Mouse (Mus musculus) midbrain, embryonic 15.5 days (tissue): ENCODE measurements around the gene Mia. TPM values are rescaled to one million over a fixed set of nuclear protein-coding genes. Genes with fewer than 3 reads are reported as not detected.
A peak's percentile ranks its signal among the peaks of the same experiment; 100 is the strongest.

Experiments
- ATAC-seq: fragments of 200-750 bp; cut with Nextera tagmentation; replicated peaks from 2 replicates; pipeline ENCODE4 v1.8.0; 2017; ENCODE audit warnings: moderate TSS enrichment
- H3K27ac ChIP-seq: fragments of 300-500 bp; sonication (generic); 2 replicates; pipeline ENCODE4 v1.5.1; 2015; ENCODE audit warnings: mild to moderate bottlenecking, inconsistent platforms
- H3K27me3 ChIP-seq: fragments of 300-500 bp; sonication (generic); replicated peaks from 2 replicates; pipeline ENCODE4 v1.6.1; 2015; ENCODE audit warnings: inconsistent platforms
- H3K36me3 ChIP-seq: fragments of 300-500 bp; sonication (generic); replicated peaks from 2 replicates; pipeline ENCODE4 v1.6.1; 2015; ENCODE audit warnings: inconsistent platforms
- H3K4me1 ChIP-seq: fragments of 300-500 bp; sonication (generic); 2 replicates; pipeline ENCODE4 v1.6.1; 2015; ENCODE audit warnings: inconsistent platforms
- H3K4me2 ChIP-seq: fragments of 300-500 bp; sonication (generic); 2 replicates; pipeline ENCODE4 v1.6.1; 2015; ENCODE audit warnings: inconsistent platforms, mild to moderate bottlenecking, moderate library complexity
- H3K4me3 ChIP-seq: fragments of 300-500 bp; sonication (generic); 2 replicates; pipeline ENCODE4 v1.5.1; 2015; ENCODE audit warnings: mild to moderate bottlenecking, inconsistent platforms
- H3K9ac ChIP-seq: fragments of 300-500 bp; sonication (generic); 2 replicates; pipeline ENCODE4 v1.6.1; 2015; ENCODE audit warnings: mild to moderate bottlenecking, inconsistent platforms
- H3K9me3 ChIP-seq: fragments of 300-500 bp; sonication (generic); 2 replicates; pipeline ENCODE4 v1.6.1; 2016; ENCODE audit warnings: inconsistent platforms
- WGBS: fragments of 180-500 bp; shearing (Covaris S2); methylation state at CpG from one replicate; pipeline ENCODE4 v1.1.7; 2015; ENCODE audit warnings: mixed read lengths; 5-methylcytosine and 5-hydroxymethylcytosine counted together
- polyA plus RNA-seq: library from polyadenylated mRNA; unstranded; fragments of >200 nt; fragmentation: Nextera tagmentation; extraction: Ambion mirVana; gene quantifications from 2 replicates; pipeline ENCODE4 v1.2.1, GENCODE M21; 2015

The Mia gene
- polyA plus RNA-seq, 1 experiment from 2014 or later, result 14.0 TPM

DNA sequence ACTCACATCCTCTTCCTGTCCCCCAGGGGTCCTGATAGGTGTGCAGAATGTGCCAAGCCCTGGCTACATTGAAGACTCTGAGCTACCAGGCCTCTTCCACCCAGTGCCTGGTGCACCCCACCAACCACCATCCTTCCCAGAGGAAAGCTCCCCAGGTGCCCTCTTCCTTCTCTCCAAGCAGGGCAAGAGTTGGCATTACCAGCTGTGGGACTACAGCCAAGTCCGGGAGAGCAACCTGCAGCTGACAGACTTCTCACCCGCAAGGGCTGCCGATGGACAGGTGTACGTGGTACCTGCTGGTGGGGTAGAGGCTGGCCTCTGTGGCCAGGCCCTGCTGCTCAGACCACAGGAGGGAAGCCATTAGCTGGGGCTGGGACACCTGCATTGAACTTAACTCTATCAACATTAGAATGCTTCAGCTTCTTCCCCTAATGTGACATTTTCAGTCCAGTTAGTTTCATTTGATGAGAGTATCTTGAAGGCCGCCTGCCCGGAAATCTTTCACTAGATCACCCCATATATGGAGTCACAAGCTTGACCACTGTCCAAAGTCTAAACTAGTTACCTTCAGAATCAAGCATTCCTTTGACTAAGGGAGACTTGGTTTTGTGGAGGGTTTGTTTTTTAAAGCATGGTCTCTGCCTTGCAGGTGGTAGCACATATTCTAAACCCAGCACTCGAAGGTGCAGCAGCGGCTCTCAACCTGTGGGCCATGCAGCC is 22.9 kb upstream of the Mia start:
- no peak for ATAC-seq
- no peak overlapping the region for H3K4me2 ChIP-seq
- no peak overlapping the region for H3K27ac ChIP-seq
- H3K4me3 ChIP-seq, result no peak overlapping the region
- 97% methylated on average over 8 of the region's 8 CpGs for WGBS
- no peak overlapping the region for H3K9ac ChIP-seq
- no peaks in the 10 kb centered on the region for H3K4me1 ChIP-seq
- H3K27me3 ChIP-seq, result no peaks in the 10 kb centered on the region
- no peaks in the 10 kb centered on the region for H3K9me3 ChIP-seq
- H3K36me3 ChIP-seq, result peaks cover 18% of the 10 kb centered on the region

DNA sequence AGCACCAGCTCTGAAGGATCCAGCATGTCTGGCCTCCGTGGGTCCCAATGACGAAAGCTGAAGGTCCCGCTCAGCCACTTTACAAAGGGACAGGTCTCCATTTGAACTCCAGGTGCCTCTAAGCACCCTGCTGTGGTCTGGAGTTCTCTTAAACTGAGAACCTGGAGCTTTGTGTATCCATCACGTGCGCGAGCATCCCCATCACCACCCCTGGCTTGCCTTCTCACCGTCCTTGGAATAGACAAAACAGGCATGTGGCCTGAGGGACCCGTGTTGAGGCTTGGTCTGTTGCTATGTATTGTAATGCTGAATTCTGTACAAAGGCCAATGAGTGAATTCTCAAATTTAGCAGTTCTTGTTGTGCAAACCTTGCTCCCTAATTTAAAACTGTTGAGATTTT is 17.8 kb upstream of the Mia start:
- 95% methylated on average over 8 of the region's 8 CpGs for WGBS

DNA sequence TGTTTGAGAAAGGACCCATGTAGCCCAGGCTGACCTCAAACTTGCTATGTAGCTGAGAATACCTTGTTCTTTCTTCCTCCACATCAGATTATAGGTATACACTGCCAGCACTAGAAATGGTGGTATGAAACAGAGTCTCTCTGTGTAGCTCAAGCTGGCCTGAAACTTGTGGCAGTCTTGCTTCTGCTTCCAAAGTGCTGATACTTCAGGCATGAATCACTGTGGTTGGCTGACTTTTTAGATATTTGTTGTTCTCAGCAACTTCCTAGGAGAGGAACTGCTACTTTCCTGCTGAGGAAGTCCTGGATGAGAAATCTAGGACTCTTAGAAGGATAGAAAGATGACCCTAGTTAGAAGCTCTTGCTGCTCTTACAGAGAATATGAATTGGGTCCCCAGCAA is 17.4 kb upstream of the Mia start:
- Histone ChIP-seq H3K9ac (no peak overlapping the region), H3K4me1 (peaks cover 22% of the 10 kb centered on the region), H3K36me3 (no peaks in the 10 kb centered on the region; the same call in 1 of the 2 replicates), H3K4me2 (no peak overlapping the region), H3K27ac (no peak overlapping the region), H3K9me3 (no peaks in the 10 kb centered on the region), H3K4me3 (no peak overlapping the region), H3K27me3 (no peaks in the 10 kb centered on the region)
- ATAC-seq, result no peak

More for the DNA sequence above, 17.8 kb upstream of the Mia start:
- no peak overlapping the region for H3K27ac ChIP-seq
- no peak overlapping the region for H3K4me2 ChIP-seq
- H3K36me3 ChIP-seq, result no peaks in the 10 kb centered on the region; the same call in 1 of the 2 replicates
- H3K9me3 ChIP-seq, result no peaks in the 10 kb centered on the region
- H3K27me3 ChIP-seq, result no peaks in the 10 kb centered on the region
- H3K4me1 ChIP-seq, result peaks cover 18% of the 10 kb centered on the region
- H3K9ac ChIP-seq, result no peak overlapping the region
- H3K4me3 ChIP-seq, result no peak overlapping the region
- no peak for ATAC-seq

DNA sequence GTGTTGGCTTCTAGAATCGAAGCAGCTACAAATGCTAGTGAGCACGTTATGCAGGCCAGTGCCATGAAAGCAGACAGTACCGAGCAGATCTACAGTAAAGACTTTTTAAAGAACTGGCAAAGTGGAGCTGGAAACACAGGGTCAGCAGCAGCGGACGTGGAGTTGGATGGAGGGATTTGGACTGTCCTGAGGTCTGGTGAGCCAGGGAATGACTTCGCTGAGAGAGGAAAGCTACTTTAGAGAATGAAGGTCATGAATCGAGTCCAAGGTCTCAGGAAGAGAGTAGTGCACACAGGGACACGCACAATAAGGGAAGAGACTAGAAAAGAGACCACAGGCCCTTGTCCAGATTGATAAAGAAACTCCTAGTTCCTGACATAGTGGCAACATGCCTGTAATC is 16.7 kb upstream of the Mia start:
- peaks cover 29% of the 10 kb centered on the region for H3K4me1 ChIP-seq
- no peak overlapping the region for H3K9ac ChIP-seq
- 96% methylated on average over 8 of the region's 8 CpGs for WGBS
- H3K4me3 ChIP-seq, result no peak overlapping the region
- no peaks in the 10 kb centered on the region for H3K27me3 ChIP-seq
- no peaks in the 10 kb centered on the region for H3K9me3 ChIP-seq
- H3K36me3 ChIP-seq, result peaks cover 4% of the 10 kb centered on the region
- no peak overlapping the region for H3K4me2 ChIP-seq
- no peak for ATAC-seq
- no peak overlapping the region for H3K27ac ChIP-seq

DNA sequence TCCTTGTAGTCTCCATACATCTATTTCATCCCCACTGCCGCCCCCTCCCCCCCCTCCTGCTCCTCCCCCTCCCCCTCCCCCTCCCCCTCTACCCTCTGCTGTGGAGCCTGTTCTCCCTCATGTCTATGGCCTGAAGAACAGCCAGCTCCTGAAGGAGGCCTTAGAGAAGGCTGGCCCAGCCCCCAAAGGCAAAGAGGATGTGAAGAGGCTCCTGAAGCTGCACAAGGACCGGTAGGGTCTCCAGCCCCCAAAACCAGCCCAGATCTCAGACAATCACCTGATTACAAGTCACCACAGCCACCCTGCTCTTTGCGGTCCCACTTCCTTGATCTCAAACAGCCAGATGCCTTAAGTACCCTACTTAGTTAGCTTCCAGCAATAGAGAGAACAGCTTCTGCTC is 16.2 kb upstream of the Mia start:
- Histone ChIP-seq H3K9ac (no peak overlapping the region), H3K4me2 (no peak overlapping the region), H3K4me1 (peaks cover 34% of the 10 kb centered on the region), H3K27me3 (no peaks in the 10 kb centered on the region), H3K36me3 (peaks cover 9% of the 10 kb centered on the region), H3K9me3 (no peaks in the 10 kb centered on the region), H3K4me3 (no peak overlapping the region), H3K27ac (no peak overlapping the region)
- 84% methylated on average over 3 of the region's 3 CpGs for WGBS
- no peak for ATAC-seq

DNA sequence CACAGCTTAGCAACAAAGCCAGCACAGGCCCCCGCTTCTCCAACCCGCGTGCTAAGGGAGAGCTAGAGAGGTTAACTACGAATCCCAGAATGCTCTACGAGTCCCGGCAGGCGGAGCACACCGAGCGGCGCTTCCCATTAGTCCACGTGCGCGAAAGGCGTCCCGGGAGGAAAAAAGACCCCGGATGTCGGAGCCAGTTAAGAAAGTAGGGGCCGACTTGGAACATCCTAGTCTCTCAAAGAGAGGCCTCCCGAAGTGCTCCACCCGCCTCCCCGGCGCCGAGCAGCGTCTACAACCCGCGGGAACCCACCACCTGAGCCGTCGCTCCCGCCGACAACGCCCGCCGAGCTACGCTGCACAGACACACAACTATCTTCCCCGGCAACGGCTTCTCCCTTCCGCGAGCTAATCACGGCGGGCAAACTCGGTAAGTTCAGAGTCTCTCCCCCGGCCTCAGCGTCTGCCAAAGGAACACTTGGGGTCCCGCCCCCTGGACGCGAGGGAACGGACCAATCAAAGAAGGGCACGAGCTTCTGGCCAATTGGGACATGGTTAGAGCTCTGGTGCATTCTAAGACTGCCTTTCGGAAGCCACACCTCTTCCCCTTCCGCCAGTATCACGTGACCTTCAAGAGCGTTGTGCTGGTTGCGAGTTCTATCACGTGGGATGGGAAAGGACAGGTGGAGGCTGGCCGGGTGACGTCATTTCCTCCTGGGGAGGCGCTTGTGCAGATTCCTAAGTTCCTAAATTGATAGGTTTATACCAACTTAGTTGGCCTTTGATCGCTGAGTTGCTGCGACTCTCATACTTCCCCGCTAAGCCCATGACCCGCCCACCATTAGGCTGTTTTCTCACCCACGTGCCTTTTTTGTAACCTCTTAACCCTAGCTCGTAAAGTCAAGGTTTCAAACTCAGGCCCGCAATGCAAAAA is 15.0 kb upstream of the Mia start, which contains the start of the genes BC024978 and Snrpa:
Gene BC024978, plus strand, starts transcription at position 101 of the 931 bp plus-strand sequence.
Gene Snrpa, minus strand, starts transcription at position 591 of the 931 bp plus-strand sequence.
- no peaks in the 10 kb centered on the region for H3K27me3 ChIP-seq
- H3K4me2 ChIP-seq, result peak within 1 kb of the TSS; percentile 93
- peaks cover 20% of the 10 kb centered on the region for H3K36me3 ChIP-seq
- peak; percentile 99 for ATAC-seq
- WGBS, result under 1% methylated on average over 64 of the region's 64 CpGs
- peak within 1 kb of the TSS; percentile 95 for H3K27ac ChIP-seq
- H3K4me1 ChIP-seq, result peaks cover 35% of the 10 kb centered on the region
- H3K9me3 ChIP-seq, result no peaks in the 10 kb centered on the region
- peak within 1 kb of the TSS; percentile 68 for H3K9ac ChIP-seq
- H3K4me3 ChIP-seq, result peak within 1 kb of the TSS; percentile 72

DNA sequence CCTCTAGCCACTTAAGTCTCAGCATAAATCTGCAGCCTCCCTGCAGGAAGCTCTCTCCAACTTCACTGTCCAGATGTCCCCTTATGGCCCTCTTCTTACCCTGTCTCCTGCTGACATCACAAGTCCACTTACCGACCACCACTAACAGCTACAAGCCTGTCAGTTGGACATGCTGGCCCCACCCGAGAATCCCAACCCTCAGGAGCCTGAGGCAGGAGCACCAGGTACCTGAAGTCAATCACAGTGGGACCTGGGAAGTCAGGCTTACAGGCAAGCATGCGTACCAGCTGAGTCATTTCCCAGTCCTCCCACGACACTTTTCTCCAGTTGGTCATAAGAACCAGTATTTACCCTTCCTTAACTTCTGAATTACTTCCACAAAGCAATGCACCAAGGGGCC is 12.8 kb upstream of the Mia start:
- Histone ChIP-seq H3K27ac (no peak overlapping the region), H3K36me3 (peaks cover 42% of the 10 kb centered on the region), H3K4me2 (peak overlapping the region; percentile 16; the same call in 1 of the 2 replicates), H3K9ac (no peak overlapping the region), H3K9me3 (no peaks in the 10 kb centered on the region), H3K4me1 (peaks cover 35% of the 10 kb centered on the region), H3K27me3 (no peaks in the 10 kb centered on the region), H3K4me3 (no peak overlapping the region; the same call in 1 of the 2 replicates)
- WGBS, result 89% methylated on average over 4 of the region's 4 CpGs
- ATAC-seq, result no peak

DNA sequence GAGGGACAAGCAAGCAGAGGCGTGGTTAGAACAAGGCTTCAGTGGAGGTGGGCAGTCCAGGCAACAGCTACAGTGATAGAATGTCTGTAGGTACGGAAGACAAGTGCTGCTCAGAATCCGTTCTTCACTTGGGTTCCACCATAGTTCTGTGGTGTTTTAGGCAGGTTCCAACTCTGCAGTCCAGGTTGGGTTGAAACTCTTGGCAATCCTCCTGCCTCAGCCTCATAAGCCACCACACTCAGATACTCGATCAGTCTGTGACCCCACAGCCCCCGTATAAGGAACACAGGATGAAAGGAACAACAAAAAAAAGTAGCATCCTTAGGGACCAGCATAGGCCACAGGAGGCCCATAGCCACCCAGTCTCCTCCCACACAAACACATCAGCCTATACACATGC is 11.5 kb upstream of the Mia start:
- Histone ChIP-seq H3K4me1 (peaks cover 35% of the 10 kb centered on the region), H3K27ac (no peak overlapping the region), H3K27me3 (no peaks in the 10 kb centered on the region), H3K9ac (no peak overlapping the region), H3K9me3 (no peaks in the 10 kb centered on the region), H3K36me3 (peaks cover 54% of the 10 kb centered on the region), H3K4me3 (no peak overlapping the region), H3K4me2 (no peak overlapping the region)
- 98% methylated on average over 5 of the region's 5 CpGs for WGBS
- ATAC-seq, result no peak

DNA sequence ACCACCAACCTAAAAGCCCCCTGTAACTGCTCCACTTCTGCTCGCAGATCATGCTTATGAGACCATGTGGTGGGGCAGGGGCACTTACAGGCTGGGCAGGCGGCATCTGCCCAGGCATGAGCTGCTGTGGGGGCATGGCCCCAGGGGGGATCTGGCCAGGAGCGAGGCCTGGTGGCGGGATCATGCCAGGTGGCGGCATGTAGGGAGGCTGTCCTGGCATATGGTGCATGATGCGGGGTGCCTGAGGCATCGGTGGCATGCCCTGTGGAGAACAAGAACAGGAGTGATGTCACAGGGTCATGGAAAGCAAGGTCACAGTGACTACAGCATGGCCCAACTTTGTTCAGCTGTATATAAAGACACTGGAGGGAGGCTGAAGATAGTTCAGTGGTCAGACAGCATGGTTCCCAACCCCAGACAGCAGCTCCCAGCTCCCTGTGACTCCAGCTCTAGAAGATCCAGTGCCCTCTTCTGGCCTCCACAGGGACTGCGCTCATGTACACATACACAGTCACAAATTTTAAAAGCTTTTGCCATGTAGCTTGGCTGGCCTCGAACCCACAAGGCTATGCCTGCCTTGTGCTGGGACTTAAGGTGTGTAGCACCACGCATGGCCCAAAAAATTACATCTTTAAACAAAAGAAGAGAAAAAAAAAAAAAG is 8.4 kb upstream of the Mia start:
- 92% methylated on average over 10 of the region's 10 CpGs for WGBS
- H3K9ac ChIP-seq, result no peak overlapping the region
- H3K4me2 ChIP-seq, result no peak overlapping the region
- H3K36me3 ChIP-seq, result peaks cover 81% of the 10 kb centered on the region
- peaks cover 22% of the 10 kb centered on the region for H3K4me1 ChIP-seq
- H3K27me3 ChIP-seq, result no peaks in the 10 kb centered on the region
- H3K4me3 ChIP-seq, result no peak overlapping the region
- ATAC-seq, result no peak
- no peaks in the 10 kb centered on the region for H3K9me3 ChIP-seq
- H3K27ac ChIP-seq, result no peak overlapping the region

DNA sequence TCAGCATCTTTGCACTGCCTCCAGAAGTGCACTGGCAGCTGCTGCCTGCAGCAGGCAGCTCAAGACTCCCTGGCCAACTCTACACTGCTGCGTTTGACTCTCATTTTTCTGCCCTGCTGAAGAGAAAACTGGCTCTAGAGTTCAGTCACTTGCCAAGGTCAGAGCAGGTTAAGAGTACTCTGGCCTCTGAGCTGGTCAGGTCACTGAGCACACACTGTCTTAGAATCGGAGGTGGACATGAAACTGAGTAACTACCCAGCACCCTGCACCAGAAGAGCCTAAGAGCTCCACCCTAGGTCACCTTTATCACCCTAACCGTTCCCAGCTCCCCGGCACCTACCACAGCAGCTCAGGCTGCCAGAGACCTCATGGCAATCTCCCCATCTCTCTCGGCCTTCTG is 5.0 kb upstream of the Mia start:
- Histone ChIP-seq H3K4me1 (no peaks in the 10 kb centered on the region), H3K9me3 (no peaks in the 10 kb centered on the region), H3K4me3 (no peak overlapping the region), H3K27ac (no peak overlapping the region), H3K27me3 (no peaks in the 10 kb centered on the region), H3K4me2 (no peak overlapping the region), H3K9ac (no peak overlapping the region), H3K36me3 (peaks cover 63% of the 10 kb centered on the region)
- WGBS, result 92% methylated on average over 5 of the region's 5 CpGs
- ATAC-seq, result no peak

DNA sequence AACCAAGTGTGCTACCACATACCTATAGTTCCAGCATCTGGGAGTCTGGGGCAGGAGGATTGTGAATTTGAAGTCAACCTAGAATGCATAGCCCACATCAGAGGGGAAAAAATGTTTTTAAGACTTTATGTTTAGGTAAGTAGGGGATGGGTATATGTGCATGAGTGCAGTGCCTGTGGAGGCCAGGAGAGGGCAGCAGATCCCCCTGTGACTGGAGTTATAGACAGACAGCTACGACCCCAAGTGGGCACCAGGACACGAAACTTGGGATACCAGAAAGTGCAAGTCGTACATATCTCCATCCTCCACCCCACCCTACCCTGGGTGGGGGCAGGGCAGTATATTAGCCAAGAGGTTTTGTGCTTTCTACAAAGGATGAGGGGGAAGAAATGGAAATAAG is 4.0 kb upstream of the Mia start:
- Histone ChIP-seq H3K4me3 (no peak overlapping the region), H3K4me1 (peaks cover 2% of the 10 kb centered on the region; the same call in 1 of the 2 replicates), H3K4me2 (no peak overlapping the region), H3K27me3 (no peaks in the 10 kb centered on the region), H3K36me3 (peaks cover 53% of the 10 kb centered on the region), H3K9me3 (no peaks in the 10 kb centered on the region), H3K27ac (no peak overlapping the region), H3K9ac (no peak overlapping the region)
- ATAC-seq, result no peak
- 77% methylated on average over 3 of the region's 3 CpGs for WGBS

DNA sequence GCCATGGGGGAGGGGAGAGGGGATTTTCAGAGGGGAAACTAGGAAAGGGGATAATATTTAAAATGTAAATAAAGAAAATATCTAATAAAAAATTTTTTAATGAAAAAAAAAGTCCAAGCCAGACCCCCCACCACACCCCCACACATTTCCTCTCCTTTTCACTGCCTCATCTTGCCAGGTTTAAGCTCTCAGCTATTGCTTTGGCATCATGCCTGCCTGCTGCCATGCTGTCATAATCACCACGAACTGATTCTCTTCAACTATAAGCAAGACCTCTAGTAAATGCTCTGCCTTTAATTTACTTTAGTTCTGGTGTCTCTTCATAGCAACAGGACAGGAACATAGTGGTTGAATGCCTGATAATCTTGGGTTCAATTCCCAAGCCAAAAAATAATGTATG is 1.5 kb upstream of the Mia start:
- Histone ChIP-seq H3K4me3 (no peak overlapping the region), H3K27ac (no peak overlapping the region), H3K27me3 (no peaks in the 10 kb centered on the region), H3K9ac (no peak overlapping the region), H3K9me3 (no peaks in the 10 kb centered on the region), H3K4me1 (peaks cover 19% of the 10 kb centered on the region), H3K36me3 (peaks cover 30% of the 10 kb centered on the region), H3K4me2 (no peak overlapping the region)
- ATAC-seq, result no peak
- 82% methylated on average over 1 of the region's 1 CpGs for WGBS
